28 mouse cellular contexts compared by ENCODE assay signal in the genomic region with DNA sequence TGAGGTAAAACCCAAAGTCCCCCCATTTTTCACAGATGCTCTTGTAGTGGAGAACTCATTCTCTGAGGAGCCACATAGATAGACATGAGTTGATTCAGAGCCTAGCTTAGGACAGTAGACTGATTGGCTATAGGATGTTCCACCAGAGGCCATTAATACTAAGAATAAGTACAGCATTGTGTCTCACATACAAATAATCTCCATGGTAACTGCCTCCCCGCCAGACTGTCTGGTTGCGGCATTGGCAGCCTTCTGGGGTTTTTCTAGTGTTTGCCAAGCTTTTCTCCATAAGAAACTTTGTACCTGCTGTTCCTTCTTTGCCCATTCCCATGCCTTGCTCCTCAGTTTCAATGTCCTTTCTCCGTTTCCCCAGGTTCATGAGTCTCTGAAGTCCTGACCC. TPM values are rescaled to one million over a fixed set of nuclear protein-coding genes. Genes with fewer than 3 reads are reported as not detected.
A peak's percentile ranks its signal among the peaks of the same experiment; 100 is the strongest.
DNase-seq lines count a peak whose midpoint lies in the region; ATAC-seq and TF ChIP-seq lines count a peak whose summit lies in the region.
"Had no signal": no experiment of that assay in that cellular context is flagged by ENCODE, and none has a peak within 500 bp of the region (broad histone marks: within the 10 kb centered on the region; RNA-seq: fewer than 3 reads in every experiment).

No protein-coding gene starts in this region.

- no peaks in the 10 kb centered on the region for H3K36me3 ChIP-seq in hindbrain, embryonic 14.5 days (replicated peaks; ENCODE audit: control insufficient read depth, insufficient read depth)
- H3K36me3 ChIP-seq in hindbrain, embryonic 10.5 days: no peaks in the 10 kb centered on the region
- H3K36me3 ChIP-seq in neural tube, embryonic 15.5 days: no peaks in the 10 kb centered on the region
- H3K36me3 ChIP-seq: embryonic facial prominence, embryonic 12.5 days; G1E; heart, embryonic 15.5 days had no signal

- H3K27ac ChIP-seq in hindbrain, embryonic 14.5 days: no peak overlapping the region
- no peak overlapping the region for H3K27ac ChIP-seq in hindbrain, embryonic 10.5 days
- peak overlapping the region; percentile 1; the same call in 1 of the 2 replicates for H3K27ac ChIP-seq in layer of hippocampus, adult 2 months
- H3K27ac ChIP-seq in neural tube, embryonic 15.5 days (replicated peaks): no peak overlapping the region
- H3K27ac ChIP-seq: embryonic facial prominence, embryonic 12.5 days; heart, embryonic 15.5 days; kidney, postnatal 0 days; macrophage; stomach, postnatal 0 days had no signal

- no peak for TF ChIP-seq CTCF in layer of hippocampus, adult 2 months (conservative IDR thresholded peaks at IDR 0.05)

- H3K4me2 ChIP-seq in hindbrain, embryonic 14.5 days (replicated peaks): no peak overlapping the region
- no peak overlapping the region for H3K4me2 ChIP-seq in neural tube, embryonic 15.5 days
- H3K4me2 ChIP-seq: embryonic facial prominence, embryonic 12.5 days; heart, embryonic 15.5 days had no signal

- no peaks in the 10 kb centered on the region for H3K27me3 ChIP-seq in hindbrain, embryonic 14.5 days (ENCODE audit: control insufficient read depth, insufficient read depth, low read length)
- peaks cover 25% of the 10 kb centered on the region for H3K27me3 ChIP-seq in hindbrain, embryonic 10.5 days (ENCODE audit: insufficient read depth, poor library complexity, severe bottlenecking)
- no peaks in the 10 kb centered on the region for H3K27me3 ChIP-seq in neural tube, embryonic 15.5 days (replicated peaks)
- H3K27me3 ChIP-seq: CH12.LX had no signal

- peaks cover 9% of the 10 kb centered on the region; the same call in 1 of the 2 replicates for H3K4me1 ChIP-seq in hindbrain, embryonic 14.5 days (replicated peaks; ENCODE audit: control insufficient read depth, insufficient read depth, low read length)
- H3K4me1 ChIP-seq in hindbrain, embryonic 10.5 days (replicated peaks): peaks cover 8% of the 10 kb centered on the region
- peaks cover 12% of the 10 kb centered on the region for H3K4me1 ChIP-seq in neural tube, embryonic 15.5 days

- H3K4me3 ChIP-seq in hindbrain, embryonic 14.5 days (replicated peaks; ENCODE audit: low read length): no peak overlapping the region
- H3K4me3 ChIP-seq in hindbrain, embryonic 10.5 days: no peak overlapping the region
- no peak overlapping the region for H3K4me3 ChIP-seq in layer of hippocampus, adult 2 months
- H3K4me3 ChIP-seq in neural tube, embryonic 15.5 days (replicated peaks): no peak overlapping the region
- H3K4me3 ChIP-seq: embryonic facial prominence, embryonic 12.5 days; heart, embryonic 15.5 days had no signal

- WGBS in hindbrain, embryonic 14.5 days: 63% methylated on average over 3 of the region's 3 CpGs
- WGBS in hindbrain, embryonic 10.5 days: 87% methylated on average over 3 of the region's 3 CpGs
- 64% methylated on average over 3 of the region's 3 CpGs for WGBS in neural tube, embryonic 15.5 days

- no peak overlapping the region for H3K9ac ChIP-seq in hindbrain, embryonic 14.5 days
- H3K9ac ChIP-seq in neural tube, embryonic 15.5 days (replicated peaks): no peak overlapping the region
- H3K9ac ChIP-seq: embryonic facial prominence, embryonic 12.5 days; heart, embryonic 15.5 days had no signal

- no peak for DNase-seq in hindbrain, embryonic 14.5 days (ENCODE audit: low spot score)
- no peak for DNase-seq in hindbrain, embryonic 10.5 days (ENCODE audit: low spot score)
- peak; percentile 26 to 44 for DNase-seq in layer of hippocampus, adult 2 months (ENCODE audit: low spot score in 2 of 2)
- DNase-seq in layer of hippocampus, postnatal 25 days (ENCODE audit: extremely low spot score in 1 of 2, low spot score in 1 of 2): no peak
- DNase-seq in neural tube, embryonic 10.5 days (ENCODE audit: extremely low spot score, low spot score): no peak
- no peak for DNase-seq in adrenal gland, adult 8-10 months
- DNase-seq: B cell, adult 2 months; cerebellum, adult 2 months; cerebellum, postnatal 25 days; gastrocnemius, postnatal 36 days; heart, postnatal 36 days; right cerebral cortex, postnatal 14 days; thymus, adult 2 months; thymus, postnatal 4 days had no signal

- 0 out of 2 replicates have a peak, but pooled peaks have one; percentile 29 for ATAC-seq in hindbrain, embryonic 14.5 days (ENCODE audit: low FRiP score)
- 0 out of 2 replicates have a peak, but pooled peaks have one; percentile 53 for ATAC-seq in neural tube, embryonic 15.5 days (ENCODE audit: low FRiP score)
- ATAC-seq: lung, postnatal 0 days; Patski had no signal

- H3K9me3 ChIP-seq in hindbrain, embryonic 14.5 days (ENCODE audit: control insufficient read depth, low read length): no peaks in the 10 kb centered on the region
- peaks cover 2% of the 10 kb centered on the region; the same call in 1 of the 2 replicates for H3K9me3 ChIP-seq in hindbrain, embryonic 10.5 days
- H3K9me3 ChIP-seq in neural tube, embryonic 15.5 days (replicated peaks): no peaks in the 10 kb centered on the region
- H3K9me3 ChIP-seq: embryonic facial prominence, embryonic 12.5 days; G1E; heart, embryonic 15.5 days had no signal

RNA-seq across cellular contexts. Expression of a gene that starts 1.9 kb away (rescaled TPM):
- polyA plus RNA-seq in hindbrain, embryonic 14.5 days (2014; fragmentation: Nextera tagmentation; extraction: Ambion mirVana): 0.24 TPM in 1 of 2 replicates, not detected in the other
- polyA plus RNA-seq in hindbrain, embryonic 10.5 days (2016; fragmentation: Nextera tagmentation; extraction: Ambion mirVana): not detected in 2 replicates
- total RNA-seq in layer of hippocampus, adult 2 months (2021): under 1 TPM; 0.49 to 0.61 TPM
- total RNA-seq in layer of hippocampus, postnatal 25 days (2021): under 1 TPM; 0.14 to 0.17 TPM
- polyA plus RNA-seq in neural tube, embryonic 15.5 days (2015; fragmentation: Nextera tagmentation; extraction: Ambion mirVana): 0.17 and 0.41 TPM in 2 replicates
- total RNA-seq in adrenal gland, adult 8-10 months (2022): 10 to 100 TPM in 1 of 4 experiments, 1 to 10 TPM in 1, under 1 TPM in 2; 0.41 to 11.4 (median 2.7) TPM
- total RNA-seq: G1E; gastrocnemius, adult 18-20 months; gastrocnemius, postnatal 36 days; heart, adult 8-10 months; heart, postnatal 36 days; monocyte, adult 5-6 weeks had no signal
- polyA plus RNA-seq: G1E; lung, postnatal 0 days; macrophage; neural tube, embryonic 11.5 days; Patski had no signal

Comparison
In these comparisons a context has a peak if more than half of its experiments do, and no peak if none do; other contexts are left out.
1. DNase-seq: peak in layer of hippocampus, adult 2 months (2 of 2); none in hindbrain, embryonic 14.5 days (single experiment), hindbrain, embryonic 10.5 days (single experiment), layer of hippocampus, postnatal 25 days (0 of 2), neural tube, embryonic 10.5 days (single experiment) and adrenal gland, adult 8-10 months (single experiment).